Mouse (Mus musculus): ENCODE data around the gene Klhl3.

Klhl3 gene

GRCm38 (mm10) chr13:58066081-58066495, 47.3 kb downstream of the Klhl3 start:
- peak in 1 of 2 experiments; percentile 65 for DNase-seq

GRCm38 (mm10) chr13:58065316-58065715, 48.1 kb downstream of the Klhl3 start:
- peak in 1 of 2 experiments; percentile 50 for DNase-seq

GRCm38 (mm10) chr13:58057953-58058870, 55.2 kb downstream of the Klhl3 start:
- DNase-seq = peak; percentile 75 to 83

GRCm38 (mm10) chr13:58056618-58057017, 56.8 kb downstream of the Klhl3 start:
- DNase-seq = peak in 1 of 2 experiments; percentile 55

GRCm38 (mm10) chr13:58053628-58054027, 59.8 kb downstream of the Klhl3 start:
- no peak for DNase-seq

- DNase-seq = no peak
These were observed 61.7 kb downstream of the Klhl3 start for GRCm38 (mm10) chr13:58051654-58052053.

- no peak for DNase-seq
These were observed 62.1 kb downstream of the Klhl3 start for GRCm38 (mm10) chr13:58051251-58051650.

GRCm38 (mm10) chr13:58049121-58049520, 64.3 kb downstream of the Klhl3 start:
- DNase-seq = no peak

- DNase-seq = no peak
These were observed 65.3 kb downstream of the Klhl3 start for GRCm38 (mm10) chr13:58048076-58048475.

- no peak for DNase-seq
These were observed 67.2 kb downstream of the Klhl3 start for GRCm38 (mm10) chr13:58046178-58046577.

GRCm38 (mm10) chr13:58045278-58045677, 68.1 kb downstream of the Klhl3 start:
- DNase-seq = peak; percentile 42 to 43

GRCm38 (mm10) chr13:58043278-58043677, 70.1 kb downstream of the Klhl3 start:
- no peak for DNase-seq

- DNase-seq = no peak
These were observed 73.3 kb downstream of the Klhl3 start for GRCm38 (mm10) chr13:58040112-58040511.

GRCm38 (mm10) chr13:58037506-58037905, 75.9 kb downstream of the Klhl3 start:
- no peak for DNase-seq

- DNase-seq = peak; percentile 88 to 92
These were observed 77.8 kb downstream of the Klhl3 start for GRCm38 (mm10) chr13:58035470-58036156.

GRCm38 (mm10) chr13:58034985-58035384, 78.4 kb downstream of the Klhl3 start:
- DNase-seq = no peak

GRCm38 (mm10) chr13:58034507-58034906, 78.9 kb downstream of the Klhl3 start:
- no peak for DNase-seq

- DNase-seq = peak; percentile 85 to 88
These were observed 81.6 kb downstream of the Klhl3 start for GRCm38 (mm10) chr13:58031755-58032154.

- DNase-seq = no peak
These were observed 86.3 kb downstream of the Klhl3 start for GRCm38 (mm10) chr13:58027115-58027514.

- DNase-seq = no peak
These were observed 87.5 kb downstream of the Klhl3 start for GRCm38 (mm10) chr13:58025701-58026414.

GRCm38 (mm10) chr13:58023726-58024453, 89.5 kb downstream of the Klhl3 start:
- DNase-seq = no peak

- no peak for DNase-seq
These were observed 90.3 kb downstream of the Klhl3 start for GRCm38 (mm10) chr13:58023001-58023560.
